Mouse (Mus musculus) lung, postnatal 10 days (tissue): Measurements from ENCODE around the gene Xlr3b.
A peak's percentile ranks its signal among the peaks of the same experiment; 100 is the strongest.
"Not testable (repeated sequence)": the region's sequence is repeated elsewhere in the genome, so short reads cannot be mapped to it uniquely, and the experiment has no call there.

Source experiments
- DNase-seq: peaks from one replicate; pipeline ENCODE4 v3.0.0; 2021

Gene Xlr3b

DNA sequence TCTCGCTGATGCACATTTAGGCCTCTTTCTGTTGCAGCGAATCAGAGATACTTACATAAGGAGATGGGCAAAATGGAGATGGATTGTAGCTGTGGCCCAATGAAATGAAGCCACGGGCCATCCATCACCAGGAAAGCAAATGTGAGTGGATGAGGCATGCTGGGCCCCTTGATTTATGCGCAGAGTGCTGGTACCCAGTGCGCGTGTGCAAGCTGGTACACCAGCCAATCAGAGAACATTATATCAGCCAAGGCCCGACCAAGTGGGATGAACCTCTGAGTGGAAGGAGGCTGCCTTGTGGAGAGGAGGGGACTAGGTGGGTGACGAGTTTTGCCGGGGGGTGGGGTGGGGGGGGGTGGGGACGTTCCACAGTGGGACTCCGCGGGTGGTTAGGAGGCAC, at the start of gene Xlr3b:
Gene Xlr3b, plus strand, starts transcription at position 274 of the 400 bp plus-strand sequence.
- peak; percentile 65 for DNase-seq

DNA sequence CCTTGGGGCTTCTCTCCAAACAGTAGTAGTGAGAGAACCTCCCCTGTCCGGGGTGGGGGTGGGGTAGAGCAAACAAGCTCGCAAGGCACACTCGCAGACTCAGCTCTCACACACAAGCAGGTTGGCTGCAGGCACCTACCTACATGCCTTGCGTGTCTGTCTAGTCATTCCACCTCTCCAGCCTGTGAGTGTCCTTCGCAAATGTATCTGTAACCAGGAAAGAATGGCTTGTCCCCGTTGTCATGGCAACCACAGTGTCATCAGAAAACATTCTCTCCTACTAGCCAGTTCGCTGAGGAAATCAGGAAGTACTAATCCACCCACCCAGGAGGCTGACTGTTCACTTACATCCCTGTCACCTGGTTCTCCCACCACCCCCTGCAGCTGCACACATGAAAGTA, 48.8 kb upstream of the Xlr3b start:
- not testable (repeated sequence) for DNase-seq

DNA sequence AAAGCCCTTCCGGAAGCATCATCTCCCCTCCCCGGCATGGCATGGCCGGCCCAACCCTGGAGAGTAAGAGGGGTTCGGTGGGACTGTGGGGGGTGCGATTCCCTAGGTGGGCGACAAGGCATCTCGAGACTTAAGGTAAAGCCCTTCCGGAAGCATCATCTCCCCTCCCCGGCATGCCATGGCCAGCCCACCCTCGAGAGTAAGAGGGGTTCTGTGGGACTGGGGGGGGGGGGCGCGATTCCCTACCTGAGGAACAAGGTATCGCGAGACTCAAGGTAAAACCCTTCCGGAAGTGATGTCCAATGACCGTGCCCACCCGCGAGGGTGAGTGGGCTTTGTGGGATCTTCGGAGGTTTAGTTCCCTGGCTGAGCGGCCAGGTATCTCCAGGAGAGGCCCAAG, 43.5 kb upstream of the Xlr3b start, which contains the start of gene Xlr5b:
Gene Xlr5b, plus strand, starts transcription at position 301 of the 400 bp plus-strand sequence.
- not testable (repeated sequence) for DNase-seq

DNA sequence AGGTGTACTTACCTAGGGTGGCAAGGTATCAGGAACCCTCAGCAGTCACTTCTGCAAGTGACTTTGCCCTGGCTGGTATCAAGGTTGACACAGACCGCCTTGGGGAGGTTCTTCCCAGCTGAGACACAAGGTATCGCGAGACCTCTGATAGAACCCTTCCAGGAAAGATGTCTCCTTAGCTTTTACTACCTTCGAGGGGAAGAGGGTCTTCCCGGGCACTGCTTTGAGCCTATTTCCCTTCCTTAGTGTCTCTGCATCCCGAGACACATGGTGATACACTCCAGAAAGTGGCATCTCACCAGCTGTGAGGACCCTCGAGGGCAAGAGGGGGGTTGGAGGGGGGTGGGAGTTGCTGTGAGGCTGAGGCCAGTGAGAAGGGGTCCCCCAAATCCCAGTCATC, 42.7 kb upstream of the Xlr3b start, which contains the start of gene DXBay18:
Gene DXBay18, minus strand, starts transcription at position 101 of the 400 bp plus-strand sequence.
- DNase-seq: not testable (repeated sequence)

DNA sequence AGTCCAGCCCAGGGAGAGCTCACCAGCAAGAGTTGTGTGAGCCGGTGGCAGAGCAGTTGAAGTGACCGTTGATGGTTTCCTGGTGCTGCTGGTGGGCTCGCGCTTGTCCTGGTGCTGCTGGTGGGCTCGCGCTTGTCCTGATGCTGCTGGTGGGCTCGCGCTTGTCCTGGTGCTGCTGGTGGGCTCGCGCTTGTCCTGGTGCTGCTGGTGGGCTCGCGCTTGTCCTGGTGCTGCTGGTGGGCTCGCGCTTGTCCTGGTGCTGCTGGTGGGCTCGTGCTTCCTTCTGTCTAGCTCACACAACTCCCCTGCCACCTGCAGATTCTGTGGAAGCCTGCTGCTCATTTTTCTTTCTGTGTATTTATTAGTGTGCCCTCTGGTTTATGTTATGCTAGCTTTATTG, 15.1 kb upstream of the Xlr3b start, which contains the start of gene Spin2d:
Gene Spin2d, minus strand, starts transcription at position 101 of the 400 bp plus-strand sequence.
- not testable (repeated sequence) for DNase-seq

DNA sequence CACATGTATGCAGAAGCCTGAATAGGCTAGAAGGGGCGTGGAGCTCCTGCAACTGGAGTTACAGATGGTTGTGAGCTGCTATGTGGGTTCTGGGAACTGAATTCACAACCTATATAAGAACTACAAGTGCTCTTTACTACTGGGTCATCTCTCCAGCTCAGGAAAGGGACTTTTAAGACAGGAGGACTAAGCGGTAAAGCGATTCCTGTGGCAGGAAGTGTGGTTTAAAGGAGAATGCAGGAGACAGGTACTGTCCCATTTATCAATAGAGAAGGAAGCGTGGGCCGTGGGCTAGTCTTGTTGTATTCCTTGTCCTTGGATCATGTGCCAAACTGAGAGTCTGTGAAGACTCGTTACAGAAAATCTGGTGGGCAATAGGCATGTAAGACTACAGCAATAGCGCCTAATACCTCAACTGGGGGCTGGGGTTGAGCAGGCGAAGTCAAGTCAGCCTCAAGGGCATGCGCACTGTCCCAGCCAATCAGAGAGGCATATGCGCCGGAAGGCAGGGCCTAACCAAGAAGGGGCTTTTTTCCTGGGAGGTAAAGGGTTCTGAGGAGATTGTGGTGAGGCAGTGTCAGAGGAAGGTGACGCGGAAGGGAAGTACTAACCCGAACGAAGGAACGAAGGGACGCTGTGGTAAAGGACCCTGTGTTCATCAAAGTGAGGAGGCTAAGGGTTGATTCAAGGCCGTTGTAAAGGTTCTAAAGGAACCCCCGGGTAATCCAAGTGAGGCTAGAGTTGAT, 22.0 kb downstream of the Xlr3b start, which contains the start of gene Xlr4b:
Gene Xlr4b, plus strand, starts transcription at position 515 of the 746 bp plus-strand sequence.
- DNase-seq: not testable (repeated sequence)

DNA sequence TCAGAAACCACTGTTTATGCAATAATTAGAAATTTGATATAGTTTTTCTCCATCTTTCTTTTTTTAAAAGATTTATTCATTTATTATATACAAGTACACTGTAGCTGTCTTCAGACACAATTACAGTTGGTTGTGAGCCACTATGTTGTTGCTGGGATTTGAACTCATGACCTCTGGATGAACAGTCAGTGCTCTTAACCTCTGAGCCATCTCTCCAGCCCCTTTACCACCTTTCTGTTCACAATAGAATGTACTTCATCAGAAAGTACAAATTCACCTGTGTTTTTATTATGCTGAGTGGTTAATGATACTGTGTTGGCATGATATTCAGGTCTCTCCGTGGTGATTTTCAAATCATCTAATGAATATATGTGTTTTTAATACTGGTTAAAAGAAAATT, 33.4 kb downstream of the Xlr3b start:
- DNase-seq: no peak

DNA sequence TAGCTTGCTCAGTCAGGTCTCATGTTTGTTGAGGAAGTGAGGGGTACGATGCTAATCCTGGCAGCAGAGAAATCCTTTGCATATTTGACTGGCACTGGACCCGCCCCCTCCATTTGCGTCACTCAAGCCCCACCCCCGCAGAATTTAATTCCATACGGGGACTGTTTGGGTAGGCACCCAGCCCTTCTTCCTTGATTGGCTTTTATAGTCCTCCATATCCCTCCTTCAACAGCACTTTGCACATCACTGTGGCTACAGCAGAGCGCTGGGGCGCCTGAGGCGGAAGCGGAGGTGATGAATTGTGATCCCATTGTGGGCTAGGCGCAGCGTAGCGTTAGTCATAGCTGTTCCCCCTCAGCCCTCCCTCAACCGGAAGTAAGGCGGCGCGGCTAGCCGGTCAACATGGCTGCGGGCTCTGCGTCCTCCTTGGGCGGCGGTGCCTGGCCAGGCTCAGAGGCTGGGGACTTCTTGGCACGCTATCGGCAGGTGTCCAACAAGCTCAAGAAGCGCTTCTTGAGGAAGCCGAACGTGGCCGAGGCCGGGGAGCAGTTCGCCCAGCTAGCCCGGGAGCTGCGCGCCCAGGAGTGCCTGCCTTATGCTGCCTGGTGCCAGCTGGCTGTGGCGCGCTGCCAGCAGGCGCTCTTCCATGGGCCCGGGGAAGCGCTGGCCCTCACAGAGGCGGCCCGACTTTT, 36.1 kb downstream of the Xlr3b start, which contains the start of gene F8a:
Gene F8a, plus strand, starts transcription at position 378 of the 692 bp plus-strand sequence.
- peak; percentile 86 for DNase-seq

DNA sequence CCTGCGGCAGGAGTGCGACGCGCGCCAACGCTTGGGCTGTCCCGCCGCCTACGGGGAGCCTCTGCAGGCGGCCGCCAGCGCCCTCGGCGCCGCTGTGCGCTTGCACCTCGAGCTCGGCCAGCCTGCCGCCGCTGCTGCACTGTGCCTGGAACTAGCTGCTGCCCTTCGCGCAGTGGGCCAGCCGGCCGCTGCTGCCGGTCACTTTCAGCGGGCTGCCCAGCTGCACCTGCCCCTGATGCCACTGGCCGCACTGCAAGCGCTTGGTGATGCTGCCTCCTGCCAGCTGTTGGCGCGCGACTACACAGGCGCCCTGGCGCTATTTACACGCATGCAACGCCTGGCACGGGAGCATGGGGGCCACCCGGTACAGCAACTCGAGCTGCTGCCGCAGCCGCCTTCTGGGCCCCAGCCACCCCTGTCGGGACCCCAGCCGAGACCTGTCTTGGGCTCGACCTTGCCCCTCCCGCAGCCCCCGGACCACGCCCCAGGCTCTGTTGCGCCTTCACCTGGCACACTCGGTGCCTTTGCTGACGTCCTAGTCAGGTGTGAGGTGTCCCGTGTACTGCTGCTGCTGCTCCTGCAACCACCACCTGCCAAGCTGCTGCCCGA, 36.7 kb downstream of the Xlr3b start:
- DNase-seq: peak; percentile 54

DNA sequence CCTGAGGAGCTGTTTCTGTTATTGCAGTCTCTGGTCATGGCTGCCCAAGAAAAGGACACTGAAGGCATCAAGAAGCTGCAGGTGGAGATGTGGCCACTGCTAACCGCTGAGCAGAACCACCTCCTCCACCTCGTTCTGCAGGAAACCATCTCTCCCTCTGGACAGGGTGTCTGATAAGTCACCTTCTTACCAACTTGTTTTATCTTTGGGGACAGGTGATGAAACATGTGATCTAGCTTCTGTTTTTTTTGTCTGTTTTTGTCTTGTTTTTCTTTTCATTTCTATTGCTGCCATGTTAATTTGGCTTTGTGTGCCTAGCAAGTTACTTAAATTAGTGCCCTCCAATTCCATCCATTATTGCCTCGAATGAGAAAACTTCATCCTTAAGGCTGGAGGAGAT, 37.3 kb downstream of the Xlr3b start:
- DNase-seq: no peak

DNA sequence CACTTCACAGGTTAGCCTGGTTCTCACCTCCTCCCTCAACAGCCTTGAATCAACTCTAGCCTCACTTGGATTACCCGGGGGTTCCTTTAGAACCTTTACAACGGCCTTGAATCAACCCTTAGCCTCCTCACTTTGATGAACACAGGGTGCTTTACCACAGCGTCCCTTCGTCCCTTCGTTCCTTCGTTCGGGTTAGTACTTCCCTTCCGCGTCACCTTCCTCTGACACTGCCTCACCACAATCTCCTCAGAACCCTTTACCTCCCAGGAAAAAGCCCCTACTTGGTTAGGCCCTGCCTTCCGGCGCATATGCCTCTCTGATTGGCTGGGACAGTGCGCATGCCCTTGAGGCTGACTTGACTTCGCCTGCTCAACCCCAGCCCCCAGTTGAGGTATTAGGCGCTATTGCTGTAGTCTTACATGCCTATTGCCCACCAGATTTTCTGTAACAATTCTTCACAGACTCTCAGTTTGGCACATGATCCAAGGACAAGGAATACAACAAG, 50.9 kb downstream of the Xlr3b start, which contains the start of gene Xlr4c:
Gene Xlr4c, minus strand, starts transcription at position 310 of the 505 bp plus-strand sequence.
- not testable (repeated sequence) for DNase-seq
